In genomic region chr4:106163220-106163619, GRCm38 (mm10) we compare ENCODE assay signal across 24 mouse cellular contexts.
DNase-seq lines count a peak whose midpoint lies in the region; ATAC-seq and TF ChIP-seq lines count a peak whose summit lies in the region.
"Had no signal": no experiment of that assay in that cellular context is flagged by ENCODE, and none has a peak within 500 bp of the region (broad histone marks: within the 10 kb centered on the region; RNA-seq: fewer than 3 reads in every experiment).

No protein-coding gene starts in this region.

- H3K36me3 ChIP-seq in kidney, embryonic 16.5 days (ENCODE audit: insufficient read depth, low read length), result no peaks in the 10 kb centered on the region
- H3K36me3 ChIP-seq in kidney, embryonic 14.5 days (ENCODE audit: control insufficient read depth, insufficient read depth, low read length), result no peaks in the 10 kb centered on the region
- H3K36me3 ChIP-seq: embryonic facial prominence, embryonic 13.5 days; embryonic facial prominence, embryonic 15.5 days; forebrain, embryonic 10.5 days; forebrain, embryonic 12.5 days had no signal

- H3K4me1 ChIP-seq in kidney, embryonic 16.5 days (ENCODE audit: insufficient read depth, low read length), result no peaks in the 10 kb centered on the region; the same call in 1 of the 2 replicates
- H3K4me1 ChIP-seq in kidney, embryonic 14.5 days (ENCODE audit: control insufficient read depth, insufficient read depth, low read length), result no peaks in the 10 kb centered on the region
- H3K4me1 ChIP-seq: forebrain, embryonic 10.5 days; forebrain, embryonic 12.5 days had no signal

- peak; percentile 65 for ATAC-seq in kidney, embryonic 16.5 days (ENCODE audit: low FRiP score, low TSS enrichment)
- no peak for ATAC-seq in kidney, embryonic 14.5 days (ENCODE audit: low FRiP score, low TSS enrichment)
- ATAC-seq: forebrain, embryonic 14.5 days; forebrain, embryonic 16.5 days had no signal

- intact Hi-C loops in gastrocnemius, adult 2 months (cut with DNase I), result no loop called here

- H3K4me2 ChIP-seq in kidney, embryonic 16.5 days (replicated peaks; ENCODE audit: low read depth, low read length), result no peak overlapping the region
- H3K4me2 ChIP-seq in kidney, embryonic 14.5 days (replicated peaks; ENCODE audit: low read depth, low read length), result no peak overlapping the region
- H3K4me2 ChIP-seq: embryonic facial prominence, embryonic 13.5 days; embryonic facial prominence, embryonic 15.5 days; forebrain, embryonic 12.5 days had no signal

- no peak for DNase-seq in gastrocnemius, adult 2 months
- no peak for DNase-seq in gastrocnemius, postnatal 10 days
- peak; percentile 47 for DNase-seq in kidney, postnatal 10 days
- DNase-seq in kidney, adult 9 months, result no peak
- DNase-seq in kidney, postnatal 4 days, result peak; percentile 23 to 50
- DNase-seq in kidney, adult 11 months, result no peak
- DNase-seq: adrenal gland, postnatal 10 days; adrenal gland, postnatal 25 days; cerebellum, adult 11 months; cerebellum, adult 18-20 months; cerebellum, adult 8-10 months; cerebellum, adult 9-11 months; cerebellum, postnatal 14 days; cerebellum, postnatal 36 days; embryo, embryonic 11 days had no signal

- no peaks in the 10 kb centered on the region for H3K27me3 ChIP-seq in kidney, embryonic 16.5 days (ENCODE audit: insufficient read depth, low read length)
- H3K27me3 ChIP-seq in kidney, embryonic 14.5 days (ENCODE audit: control insufficient read depth, insufficient read depth, low read length), result no peaks in the 10 kb centered on the region
- H3K27me3 ChIP-seq: embryonic facial prominence, embryonic 13.5 days; embryonic facial prominence, embryonic 15.5 days; forebrain, embryonic 12.5 days had no signal

- H3K27ac ChIP-seq in gastrocnemius, adult 2 months, result peak overlapping the region; percentile 35; the same call in 1 of the 2 replicates
- no peak overlapping the region for H3K27ac ChIP-seq in kidney, embryonic 16.5 days (ENCODE audit: low read length)
- no peak overlapping the region for H3K27ac ChIP-seq in kidney, embryonic 14.5 days (ENCODE audit: low read depth, low read length)
- H3K27ac ChIP-seq: embryonic facial prominence, embryonic 13.5 days; embryonic facial prominence, embryonic 15.5 days; forebrain, embryonic 10.5 days; forebrain, embryonic 12.5 days had no signal

- 0 out of 2 replicates have a peak, but pooled peaks cover 5% of the 10 kb centered on the region for H3K9me3 ChIP-seq in kidney, embryonic 16.5 days (ENCODE audit: low read length)
- H3K9me3 ChIP-seq in kidney, embryonic 14.5 days (ENCODE audit: control insufficient read depth, low read length), result no peaks in the 10 kb centered on the region
- H3K9me3 ChIP-seq: embryonic facial prominence, embryonic 13.5 days; forebrain, embryonic 10.5 days; forebrain, embryonic 12.5 days had no signal

- H3K9ac ChIP-seq in kidney, embryonic 16.5 days (replicated peaks; ENCODE audit: low read length), result no peak overlapping the region
- H3K9ac ChIP-seq in kidney, embryonic 14.5 days (ENCODE audit: low read depth, low read length), result no peak overlapping the region
- H3K9ac ChIP-seq: embryonic facial prominence, embryonic 13.5 days; embryonic facial prominence, embryonic 15.5 days; forebrain, embryonic 12.5 days had no signal

- no peak for TF ChIP-seq CTCF in gastrocnemius, adult 2 months (IDR thresholded peaks at IDR 0.05)

- no peak overlapping the region for H3K4me3 ChIP-seq in gastrocnemius, adult 2 months
- H3K4me3 ChIP-seq in kidney, embryonic 16.5 days (ENCODE audit: low read length), result no peak overlapping the region
- H3K4me3 ChIP-seq in kidney, embryonic 14.5 days (ENCODE audit: low read length), result no peak overlapping the region
- H3K4me3 ChIP-seq: embryonic facial prominence, embryonic 13.5 days; embryonic facial prominence, embryonic 15.5 days; erythroblast, embryonic 14.5 days; forebrain, embryonic 10.5 days; forebrain, embryonic 12.5 days had no signal

Comparison
In these comparisons a context has a peak if more than half of its experiments do, and no peak if none do; other contexts are left out.
1. DNase-seq: peak in kidney, postnatal 10 days (single experiment) and kidney, postnatal 4 days (2 of 2); none in gastrocnemius, adult 2 months (single experiment), gastrocnemius, postnatal 10 days (single experiment), kidney, adult 9 months (single experiment) and kidney, adult 11 months (single experiment).